Mouse (Mus musculus): ENCODE measurements around the gene Nudt17. TPM values are rescaled to one million over a fixed set of nuclear protein-coding genes. Genes with fewer than 3 reads are reported as not detected.
A peak's percentile ranks its signal among the peaks of the same experiment; 100 is the strongest.

Gene Nudt17
- polyA plus RNA-seq, 1 experiment, result 4.7 TPM

DNA sequence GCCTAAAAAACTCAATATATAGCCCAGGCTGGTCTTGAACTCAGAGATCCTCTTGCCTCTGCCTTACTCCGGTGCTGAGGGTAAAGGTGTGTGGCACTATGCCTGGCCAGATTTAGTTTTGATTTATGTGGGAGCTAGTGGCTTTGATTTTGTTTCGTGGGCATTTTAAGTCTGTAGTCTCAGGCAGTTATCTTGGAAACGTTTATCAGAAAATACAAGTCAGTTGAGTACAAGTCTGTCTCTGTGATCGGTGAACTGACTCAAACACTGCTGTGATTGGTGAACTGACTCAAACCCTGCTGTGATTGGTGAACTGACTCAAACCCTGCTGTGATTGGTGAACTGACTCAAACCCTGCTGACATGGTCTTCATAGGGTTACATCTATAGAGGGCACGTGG is 22.4 kb upstream of the Nudt17 start:
- 65% methylated on average over 5 of the region's 5 CpGs for WGBS
- Histone ChIP-seq H3K4me3 (replicated peaks; ENCODE audit: extremely low read depth, low read depth, low read length) (no peak overlapping the region), H3K4me1 (ENCODE audit: control insufficient read depth, insufficient read depth, low read length) (peaks cover 19% of the 10 kb centered on the region)
- no peak for TF ChIP-seq POLR2A (IDR thresholded peaks at IDR 0.05; ENCODE audit: borderline replicate concordance, extremely low read depth, low read depth, low read length)
- TF ChIP-seq CTCF (IDR thresholded peaks at IDR 0.05; ENCODE audit: insufficient read depth, low read length), result no peak
- DNase-seq, result no peak

DNA sequence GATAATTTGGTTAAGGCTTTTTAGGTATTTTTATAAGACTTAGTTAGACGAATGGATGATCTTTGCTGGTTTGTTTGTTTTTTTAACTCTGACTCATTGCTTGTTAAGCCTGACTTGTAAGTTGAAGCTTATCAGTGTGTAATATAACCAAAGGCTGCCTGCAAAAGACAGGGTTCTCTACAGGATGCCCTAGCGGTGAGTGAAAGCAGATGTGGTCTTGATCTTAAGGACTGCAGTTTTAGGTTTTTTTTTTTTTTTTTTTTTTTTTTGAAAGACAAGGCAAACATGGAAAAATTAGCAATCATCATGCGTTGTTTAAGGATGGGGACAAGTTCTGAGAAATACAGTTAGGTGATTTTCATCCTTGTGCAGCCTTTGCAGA is 21.0 kb upstream of the Nudt17 start:
- Histone ChIP-seq H3K4me3 (replicated peaks; ENCODE audit: extremely low read depth, low read depth, low read length) (no peak overlapping the region), H3K4me1 (ENCODE audit: control insufficient read depth, insufficient read depth, low read length) (peaks cover 19% of the 10 kb centered on the region)
- DNase-seq, result no peak
- WGBS, result 35% methylated on average over 3 of the region's 3 CpGs
- TF ChIP-seq POLR2A (IDR thresholded peaks at IDR 0.05; ENCODE audit: borderline replicate concordance, extremely low read depth, low read depth, low read length), result no peak
- TF ChIP-seq CTCF (IDR thresholded peaks at IDR 0.05; ENCODE audit: insufficient read depth, low read length), result no peak

DNA sequence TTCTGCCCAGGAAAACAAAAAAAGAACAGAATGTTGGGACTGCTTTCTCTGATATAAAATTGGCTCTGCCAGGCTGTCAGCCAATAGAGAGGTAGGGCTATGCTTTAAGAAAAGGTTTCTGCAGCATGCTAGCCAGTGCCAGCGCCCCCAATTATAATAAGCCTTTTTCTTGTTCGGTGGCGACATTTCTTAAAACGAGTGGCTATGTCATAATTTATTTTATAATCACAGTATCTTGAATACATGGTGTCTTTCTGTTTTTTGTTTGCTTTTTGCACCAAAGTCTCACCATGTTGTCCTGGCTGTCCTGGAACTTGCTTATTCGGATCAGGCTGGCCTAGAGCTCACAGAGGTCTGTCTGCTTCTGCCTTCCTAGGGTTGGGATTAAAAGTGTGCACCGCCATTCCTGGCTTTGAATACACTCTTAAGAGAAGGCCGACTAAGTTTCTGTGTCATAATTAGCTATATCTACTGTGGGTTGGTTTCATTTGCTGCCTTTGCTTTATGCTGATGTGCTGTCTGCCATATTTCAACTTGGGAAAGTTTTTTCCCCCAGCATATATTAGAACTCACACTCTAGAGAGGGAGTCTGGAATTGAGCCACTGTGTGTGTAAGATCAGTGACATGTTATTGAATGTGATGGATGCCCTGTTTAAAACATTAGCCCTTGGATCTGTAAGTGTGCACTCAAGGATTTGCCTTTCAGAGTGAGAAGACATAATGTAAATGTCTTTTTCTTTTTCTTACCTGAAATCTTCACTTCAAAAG is 20.5 kb upstream of the Nudt17 start:
- WGBS, result 27% methylated on average over 7 of the region's 7 CpGs
- TF ChIP-seq CTCF (IDR thresholded peaks at IDR 0.05; ENCODE audit: insufficient read depth, low read length) (no peak), POLR2A (IDR thresholded peaks at IDR 0.05; ENCODE audit: borderline replicate concordance, extremely low read depth, low read depth, low read length) (no peak)
- Histone ChIP-seq H3K4me3 (replicated peaks; ENCODE audit: extremely low read depth, low read depth, low read length) (peak overlapping the region; percentile 28), H3K4me1 (ENCODE audit: control insufficient read depth, insufficient read depth, low read length) (peaks cover 19% of the 10 kb centered on the region)
- DNase-seq, result no peak

DNA sequence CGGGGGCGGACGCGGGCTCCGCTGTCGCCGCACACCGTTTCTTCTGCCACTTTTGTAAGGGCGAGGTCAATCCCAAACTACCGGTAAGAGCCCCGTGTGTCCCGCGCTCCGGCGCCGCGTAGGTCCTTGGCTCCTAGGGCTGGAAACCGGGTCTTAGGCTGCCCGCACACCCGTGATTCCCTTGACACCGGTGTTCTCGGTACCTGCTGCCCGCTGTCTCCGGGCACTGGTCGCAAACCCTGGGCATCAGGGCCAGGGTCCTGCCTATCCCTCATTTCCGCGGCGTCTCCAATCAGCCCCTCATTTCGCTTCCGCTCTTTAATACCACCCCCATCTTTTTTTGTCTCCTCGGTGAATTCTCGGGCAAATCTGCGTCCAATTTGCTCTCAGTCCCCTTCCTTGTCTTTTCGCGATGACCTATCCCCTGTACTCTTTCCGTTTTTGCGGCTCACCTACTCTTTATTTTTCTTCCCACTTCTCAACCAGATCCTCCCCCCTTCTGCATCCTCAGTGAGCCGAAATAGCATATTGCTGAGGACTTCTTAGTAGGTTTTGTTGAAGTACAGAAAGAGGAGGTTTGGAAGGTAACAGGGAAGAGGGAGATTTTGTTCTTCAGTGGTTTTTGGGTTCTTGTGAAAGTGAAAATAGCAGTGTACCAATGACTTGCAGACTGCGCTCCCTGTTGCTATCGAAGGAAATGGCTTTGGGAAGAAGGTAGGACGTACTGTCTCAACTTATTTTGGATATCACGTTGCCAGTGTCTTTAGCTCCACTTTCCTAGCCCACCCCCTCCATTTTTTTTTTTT is 19.7 kb upstream of the Nudt17 start:
- no peak for DNase-seq
- Histone ChIP-seq H3K4me1 (ENCODE audit: control insufficient read depth, insufficient read depth, low read length) (peaks cover 19% of the 10 kb centered on the region), H3K4me3 (replicated peaks; ENCODE audit: extremely low read depth, low read depth, low read length) (peak overlapping the region; percentile 97)
- WGBS, result under 1% methylated on average over 42 of the region's 42 CpGs
- TF ChIP-seq POLR2A (IDR thresholded peaks at IDR 0.05; ENCODE audit: borderline replicate concordance, extremely low read depth, low read depth, low read length) (peak; percentile 21; the same call in 1 of the 2 replicates), CTCF (IDR thresholded peaks at IDR 0.05; ENCODE audit: insufficient read depth, low read length) (no peak)

DNA sequence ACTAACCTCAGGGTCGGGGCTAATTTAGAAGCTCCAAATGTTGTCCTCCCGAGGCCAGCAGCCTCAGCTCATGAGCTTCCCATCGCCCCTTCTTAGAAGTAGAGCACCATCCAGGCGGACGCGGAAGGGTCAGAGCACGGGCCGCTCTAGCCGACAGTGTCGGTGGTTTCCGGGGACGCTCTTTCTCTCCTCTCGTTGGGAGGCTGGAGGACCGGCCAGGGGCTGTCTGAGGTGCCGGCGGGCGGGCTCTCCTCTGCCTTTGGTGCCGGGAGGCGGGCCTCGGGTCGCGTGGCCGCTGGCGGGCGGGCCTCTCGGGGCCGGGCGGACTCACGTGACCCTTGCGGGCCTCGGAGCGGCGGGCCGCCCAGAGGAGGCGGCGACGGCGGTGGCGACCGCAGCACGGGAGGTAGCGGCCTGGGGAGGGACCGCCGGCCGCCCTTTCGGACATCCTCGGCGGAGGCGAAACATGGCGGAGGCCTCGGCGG is 19.0 kb upstream of the Nudt17 start, which contains the start of the genes Polr3c and Rnf115:
Gene Polr3c (minus strand): TSS at position 286 of the 485 bp plus-strand sequence.
Gene Rnf115 (plus strand): TSS at position 322 of the 485 bp plus-strand sequence.
- under 1% methylated on average over 40 of the region's 52 CpGs for WGBS
- peak; percentile 94 for DNase-seq

DNA sequence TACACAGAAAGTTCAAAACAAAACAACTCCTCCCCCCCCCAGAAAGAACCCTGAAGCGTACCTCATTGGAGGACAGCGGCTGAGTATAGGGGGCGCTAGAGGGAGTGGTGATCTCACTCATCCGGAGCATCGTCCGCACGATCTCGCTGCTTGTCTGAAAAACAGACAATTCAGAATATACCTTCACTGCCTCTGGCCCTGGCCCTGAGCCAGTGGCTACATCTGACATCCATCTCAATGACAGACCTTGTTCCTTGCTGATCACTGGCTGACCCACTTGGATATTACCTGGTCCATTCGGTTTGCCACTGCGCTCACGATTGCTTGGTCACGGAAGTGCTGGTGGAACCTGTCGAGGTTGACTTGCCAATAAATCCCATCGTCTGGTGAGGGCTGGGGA is 10.8 kb upstream of the Nudt17 start:
- no peak for TF ChIP-seq POLR2A (IDR thresholded peaks at IDR 0.05; ENCODE audit: borderline replicate concordance, extremely low read depth, low read depth, low read length)
- peak; percentile 50 for TF ChIP-seq CTCF (IDR thresholded peaks at IDR 0.05; ENCODE audit: insufficient read depth, low read length)
- no peak for DNase-seq
- H3K4me1 ChIP-seq (ENCODE audit: control insufficient read depth, insufficient read depth, low read length), result peaks cover 5% of the 10 kb centered on the region
- WGBS, result 46% methylated on average over 14 of the region's 14 CpGs
- H3K4me3 ChIP-seq (replicated peaks; ENCODE audit: extremely low read depth, low read depth, low read length), result no peak overlapping the region

More for the DNA sequence above, 19.0 kb upstream of the Nudt17 start, which contains the start of the genes Polr3c and Rnf115:
- peaks cover 19% of the 10 kb centered on the region for H3K4me1 ChIP-seq (ENCODE audit: control insufficient read depth, insufficient read depth, low read length)
- peak within 1 kb of the TSS; percentile 97 for H3K4me3 ChIP-seq (replicated peaks; ENCODE audit: extremely low read depth, low read depth, low read length)
- TF ChIP-seq POLR2A (IDR thresholded peaks at IDR 0.05; ENCODE audit: borderline replicate concordance, extremely low read depth, low read depth, low read length) (peak; percentile 61; the same call in 1 of the 2 replicates), CTCF (IDR thresholded peaks at IDR 0.05; ENCODE audit: insufficient read depth, low read length) (no peak)

DNA sequence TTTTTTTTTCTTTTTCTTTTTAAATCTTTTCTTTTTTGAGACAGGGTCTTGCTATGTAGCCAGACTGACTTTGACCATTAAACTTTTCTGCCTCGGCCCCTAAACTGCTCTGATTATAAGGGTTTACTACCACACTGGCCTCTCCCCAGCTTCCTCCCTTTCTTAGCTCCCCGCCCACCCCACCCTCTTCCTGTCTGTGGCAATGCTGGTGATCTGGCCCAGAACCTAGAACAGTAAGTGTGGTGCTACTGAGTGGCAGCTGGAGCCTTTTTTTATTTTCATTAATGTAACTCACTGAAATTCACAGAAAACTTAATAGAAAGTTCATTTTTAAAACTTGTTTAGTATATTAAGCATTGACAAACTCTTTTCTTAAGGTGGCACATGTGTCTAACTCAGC is 7.5 kb upstream of the Nudt17 start:
- Histone ChIP-seq H3K4me1 (ENCODE audit: control insufficient read depth, insufficient read depth, low read length) (peaks cover 6% of the 10 kb centered on the region), H3K4me3 (replicated peaks; ENCODE audit: extremely low read depth, low read depth, low read length) (no peak overlapping the region)
- 46% methylated on average over 2 of the region's 2 CpGs for WGBS
- TF ChIP-seq POLR2A (IDR thresholded peaks at IDR 0.05; ENCODE audit: borderline replicate concordance, extremely low read depth, low read depth, low read length) (no peak), CTCF (IDR thresholded peaks at IDR 0.05; ENCODE audit: insufficient read depth, low read length) (no peak)
- no peak for DNase-seq

DNA sequence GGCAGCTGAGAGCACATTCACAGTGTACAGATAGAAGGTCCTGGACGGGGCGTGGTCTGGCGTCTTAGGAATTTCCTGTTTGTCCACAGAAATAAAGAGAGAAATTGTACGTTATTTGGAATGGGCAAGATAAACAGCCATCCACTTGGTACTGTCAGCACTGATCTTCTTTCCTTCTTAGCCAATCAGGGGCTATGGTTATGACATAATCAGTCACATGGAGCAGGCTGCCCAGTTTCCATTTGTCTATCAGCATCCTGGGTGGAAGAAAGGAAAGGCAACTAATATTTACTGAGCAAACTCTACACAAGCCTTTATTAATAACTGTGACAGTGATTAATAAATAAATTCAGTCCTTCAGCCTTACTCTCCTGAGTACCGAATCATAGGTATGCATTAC is 5.9 kb upstream of the Nudt17 start:
- TF ChIP-seq CTCF (IDR thresholded peaks at IDR 0.05; ENCODE audit: insufficient read depth, low read length) (no peak), POLR2A (IDR thresholded peaks at IDR 0.05; ENCODE audit: borderline replicate concordance, extremely low read depth, low read depth, low read length) (no peak)
- peaks cover 6% of the 10 kb centered on the region for H3K4me1 ChIP-seq (ENCODE audit: control insufficient read depth, insufficient read depth, low read length)
- DNase-seq, result no peak
- no peak overlapping the region for H3K4me3 ChIP-seq (replicated peaks; ENCODE audit: extremely low read depth, low read depth, low read length)
- WGBS, result 54% methylated on average over 5 of the region's 5 CpGs

DNA sequence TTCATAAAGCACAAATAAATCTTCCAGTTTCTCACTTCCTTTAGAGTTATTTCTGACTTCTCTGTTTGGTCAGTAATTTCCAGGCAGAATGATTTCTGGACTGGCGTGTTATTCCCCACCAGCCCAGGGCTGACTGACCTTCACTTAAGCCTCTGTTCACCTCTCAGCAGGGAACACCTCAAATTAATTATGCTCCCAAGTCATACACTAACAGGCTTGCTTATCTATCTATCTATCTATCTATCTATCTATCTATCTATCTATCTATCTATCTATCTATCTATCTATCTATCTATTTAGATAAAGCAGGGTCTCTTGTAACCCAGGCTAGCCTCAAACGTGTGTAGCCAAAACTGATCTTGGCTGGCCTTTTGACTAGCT is 312 bp upstream of the Nudt17 start:
- no peak for DNase-seq
- H3K4me3 ChIP-seq (replicated peaks; ENCODE audit: extremely low read depth, low read depth, low read length), result no peak overlapping the region
- 59% methylated on average over 2 of the region's 2 CpGs for WGBS
- TF ChIP-seq CTCF (IDR thresholded peaks at IDR 0.05; ENCODE audit: insufficient read depth, low read length) (no peak), POLR2A (IDR thresholded peaks at IDR 0.05; ENCODE audit: borderline replicate concordance, extremely low read depth, low read depth, low read length) (no peak)
- peaks cover 4% of the 10 kb centered on the region; the same call in 1 of the 2 replicates for H3K4me1 ChIP-seq (ENCODE audit: control insufficient read depth, insufficient read depth, low read length)

Data from lung, adult 2 months (tissue).